Mouse (Mus musculus): ENCODE results near the gene Olfr324. TPM values are rescaled to one million over a fixed set of nuclear protein-coding genes. Genes with fewer than 3 reads are reported as not detected.

Olfr324 gene
- polyA plus RNA-seq, 1 experiment from 2014 or later = not detected

DNA sequence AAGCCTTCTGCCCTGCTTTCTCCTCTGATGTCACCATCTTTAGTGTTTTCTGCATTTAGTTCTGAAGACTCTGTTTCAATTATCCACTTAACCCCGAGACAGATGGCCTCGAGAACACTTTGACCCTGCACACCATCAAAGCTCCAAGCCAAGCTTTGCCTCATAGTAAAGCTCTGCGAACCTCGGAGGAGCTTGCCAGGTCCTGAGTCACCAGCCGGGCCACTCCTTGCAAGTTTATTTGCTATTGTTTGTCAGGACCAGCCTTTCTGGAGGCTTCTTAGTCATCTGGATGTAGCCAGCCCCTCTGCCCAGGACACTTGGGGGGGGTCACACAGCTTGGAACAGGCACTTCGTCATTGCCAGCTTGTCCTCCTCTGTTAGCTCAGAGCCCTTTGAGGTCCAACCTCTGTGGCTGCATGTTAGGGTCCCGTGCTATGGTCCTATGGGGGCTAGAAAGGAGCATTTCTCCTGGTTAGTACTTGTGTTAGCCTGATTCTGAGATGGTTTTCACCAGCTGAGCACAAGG is 43.3 kb downstream of the Olfr324 start:
- WGBS = 71% methylated on average over 7 of the region's 7 CpGs
- H3K27me3 ChIP-seq = peaks cover 34% of the 10 kb centered on the region
- peaks cover 10% of the 10 kb centered on the region for H3K4me1 ChIP-seq
- no peak overlapping the region for H3K9ac ChIP-seq
- no peak overlapping the region for H3K4me3 ChIP-seq (replicated peaks)
- no peak overlapping the region for H3K27ac ChIP-seq
- H3K36me3 ChIP-seq (replicated peaks) = no peaks in the 10 kb centered on the region
- H3K4me2 ChIP-seq = no peak overlapping the region
- no peaks in the 10 kb centered on the region for H3K9me3 ChIP-seq
- no peak for ATAC-seq (ENCODE audit: low FRiP score)

DNA sequence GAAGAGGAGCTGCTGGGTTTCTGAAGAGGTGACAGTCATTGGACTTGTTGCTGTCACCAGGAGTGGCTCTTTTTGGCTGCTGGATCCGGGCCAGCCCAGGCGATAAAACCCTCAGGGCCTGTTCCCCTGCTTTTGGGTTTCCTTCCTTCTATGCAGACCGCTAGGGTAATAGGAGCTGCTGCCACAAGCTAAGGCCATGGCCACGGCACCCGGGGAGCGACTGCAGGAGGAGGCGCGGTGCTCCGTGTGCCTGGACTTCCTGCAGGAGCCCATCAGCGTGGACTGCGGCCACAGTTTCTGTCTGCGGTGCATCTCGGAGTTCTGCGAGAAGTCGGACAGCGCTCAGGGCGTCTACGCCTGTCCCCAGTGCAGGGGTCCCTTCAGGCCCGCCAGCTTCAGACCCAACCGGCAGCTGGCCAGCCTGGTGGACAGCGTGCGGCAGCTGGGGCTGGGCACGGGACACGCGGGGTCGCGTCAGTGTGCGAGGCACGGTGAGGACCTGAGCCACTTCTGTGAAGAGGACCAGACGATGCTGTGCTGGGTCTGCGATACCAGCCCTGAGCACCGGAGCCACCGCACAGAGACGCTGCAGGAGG is 45.5 kb downstream of the Olfr324 start, which contains the start of gene Trim58:
Gene Trim58 (plus strand): TSS at position 194 of the 596 bp plus-strand sequence.
- Histone ChIP-seq H3K36me3 (replicated peaks) (no peaks in the 10 kb centered on the region), H3K4me3 (replicated peaks) (peak within 1 kb of the TSS; percentile 42), H3K4me2 (peak within 1 kb of the TSS; percentile 73), H3K9me3 (no peaks in the 10 kb centered on the region), H3K4me1 (peaks cover 10% of the 10 kb centered on the region), H3K27ac (0 out of 2 replicates have a peak within 1 kb of the TSS, but pooled peaks have one; percentile 4), H3K9ac (peak within 1 kb of the TSS; percentile 52), H3K27me3 (peaks cover 34% of the 10 kb centered on the region)
- 3% methylated on average over 34 of the region's 34 CpGs for WGBS
- ATAC-seq (ENCODE audit: low FRiP score) = no peak

DNA sequence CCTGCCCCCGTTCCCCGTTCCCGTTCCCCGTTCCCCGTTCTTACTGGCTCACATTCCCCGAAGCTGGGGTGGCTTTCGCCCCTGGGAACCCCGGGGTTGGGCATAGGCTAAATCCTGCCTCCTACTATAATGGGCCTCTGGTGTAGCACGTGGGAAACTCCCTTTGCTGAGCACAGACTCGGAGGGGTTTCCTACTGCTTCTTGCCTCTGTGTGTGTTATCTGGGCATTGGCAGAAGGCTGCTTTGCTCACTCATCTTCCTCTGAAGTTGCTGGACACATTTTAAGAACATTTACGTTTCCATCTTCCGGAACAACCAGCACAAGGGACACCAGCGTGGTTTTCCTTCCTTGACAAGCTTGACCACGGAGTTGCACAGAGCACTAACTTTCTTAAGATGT is 46.1 kb downstream of the Olfr324 start:
- Histone ChIP-seq H3K4me3 (replicated peaks) (peak overlapping the region; percentile 42), H3K4me1 (peaks cover 10% of the 10 kb centered on the region), H3K36me3 (replicated peaks) (no peaks in the 10 kb centered on the region), H3K27me3 (peaks cover 34% of the 10 kb centered on the region), H3K27ac (no peak overlapping the region), H3K4me2 (peak overlapping the region; percentile 73), H3K9ac (peak overlapping the region; percentile 52; the same call in 1 of the 2 replicates), H3K9me3 (no peaks in the 10 kb centered on the region)
- ATAC-seq (ENCODE audit: low FRiP score) = no peak
- 26% methylated on average over 14 of the region's 14 CpGs for WGBS

DNA sequence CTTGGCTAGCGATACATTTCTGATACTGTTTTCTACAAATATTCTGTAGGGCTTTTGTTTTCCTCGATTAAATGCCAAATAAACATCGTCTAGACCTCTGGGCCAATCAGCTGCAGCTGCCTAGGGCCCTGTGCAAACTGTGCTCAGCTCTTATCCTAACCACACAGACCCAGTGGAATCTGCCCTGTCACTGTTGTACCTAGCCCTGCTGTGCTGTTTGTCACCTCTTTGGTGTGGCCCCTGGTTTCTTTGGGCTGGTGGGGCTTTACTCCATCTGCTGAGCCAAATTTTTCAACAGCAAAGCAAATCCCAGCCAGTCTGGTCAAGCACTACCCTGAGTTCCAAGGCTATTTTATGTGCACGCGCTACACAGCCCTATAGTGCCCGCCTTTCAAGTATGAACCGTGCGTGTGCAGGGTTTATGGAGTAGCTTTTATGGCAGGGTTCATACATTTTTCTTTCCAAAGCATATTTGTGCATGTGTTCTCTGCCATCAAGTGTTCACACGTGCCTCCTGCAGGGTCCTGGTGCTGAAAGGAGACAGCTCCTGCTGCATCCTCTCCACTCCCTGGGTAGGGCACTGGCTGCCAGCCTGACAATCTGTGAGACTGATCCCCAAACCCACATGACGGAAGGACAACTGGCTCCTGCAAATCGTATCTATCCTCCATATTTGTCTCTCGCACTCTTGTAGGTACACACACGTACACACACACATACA is 46.9 kb downstream of the Olfr324 start:
- WGBS = 87% methylated on average over 13 of the region's 13 CpGs
- H3K27ac ChIP-seq = no peak overlapping the region

DNA sequence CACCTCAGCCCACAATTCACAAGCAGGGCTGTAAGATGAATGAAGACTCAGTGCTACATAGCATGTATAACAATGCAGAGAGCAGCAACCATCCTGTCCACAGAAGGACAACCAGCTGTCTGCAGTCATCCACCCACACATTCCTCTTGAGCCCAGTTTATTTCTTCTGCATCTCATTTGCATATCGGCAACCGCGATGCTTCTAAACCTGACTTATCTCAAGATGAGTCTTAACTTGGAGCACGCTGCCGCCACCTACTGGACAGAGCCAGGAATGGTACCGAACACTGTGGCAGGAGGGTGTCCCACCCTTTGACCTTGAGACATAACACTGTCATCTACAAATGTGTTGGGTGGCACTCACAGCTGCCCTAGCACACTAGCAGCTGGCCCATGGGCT is 48.4 kb downstream of the Olfr324 start:
- 40% methylated on average over 6 of the region's 6 CpGs for WGBS
- Histone ChIP-seq H3K27me3 (peaks cover 32% of the 10 kb centered on the region), H3K9ac (no peak overlapping the region), H3K4me1 (peaks cover 10% of the 10 kb centered on the region), H3K9me3 (no peaks in the 10 kb centered on the region), H3K36me3 (replicated peaks) (no peaks in the 10 kb centered on the region), H3K4me3 (replicated peaks) (no peak overlapping the region), H3K27ac (no peak overlapping the region), H3K4me2 (no peak overlapping the region)
- ATAC-seq (ENCODE audit: low FRiP score) = no peak

More for the DNA sequence above, 46.9 kb downstream of the Olfr324 start:
- no peak overlapping the region for H3K4me2 ChIP-seq
- peaks cover 34% of the 10 kb centered on the region for H3K27me3 ChIP-seq
- H3K4me3 ChIP-seq (replicated peaks) = no peak overlapping the region
- no peak for ATAC-seq (ENCODE audit: low FRiP score)
- H3K4me1 ChIP-seq = peaks cover 10% of the 10 kb centered on the region
- no peak overlapping the region for H3K9ac ChIP-seq
- no peaks in the 10 kb centered on the region for H3K36me3 ChIP-seq (replicated peaks)
- no peaks in the 10 kb centered on the region for H3K9me3 ChIP-seq

Other genes with a start within 250 kb of the Olfr324 start
- not detected in 2 replicates for gene Lypd8, start 216.1 kb upstream of the Olfr324 start, polyA plus RNA-seq (2016; fragmentation: Nextera tagmentation; extraction: Ambion mirVana)
- gene 1810065E05Rik, start 174.0 kb upstream of the Olfr324 start, polyA plus RNA-seq (2016; fragmentation: Nextera tagmentation; extraction: Ambion mirVana) = not detected in 2 replicates
- gene Gm12253, start 162.6 kb upstream of the Olfr324 start, polyA plus RNA-seq (2016; fragmentation: Nextera tagmentation; extraction: Ambion mirVana) = not detected in 2 replicates
- gene Lypd9, start 142.2 kb upstream of the Olfr324 start, polyA plus RNA-seq (2016; fragmentation: Nextera tagmentation; extraction: Ambion mirVana) = not detected in 2 replicates
- not detected in 2 replicates for gene Olfr30, start 132.8 kb upstream of the Olfr324 start, polyA plus RNA-seq (2016; fragmentation: Nextera tagmentation; extraction: Ambion mirVana)
- not detected in 2 replicates for gene Olfr332, start 102.6 kb upstream of the Olfr324 start, polyA plus RNA-seq (2016; fragmentation: Nextera tagmentation; extraction: Ambion mirVana)
- gene Olfr331, start 92.5 kb upstream of the Olfr324 start, polyA plus RNA-seq (2016; fragmentation: Nextera tagmentation; extraction: Ambion mirVana) = not detected in 2 replicates
- gene Olfr330, start 60.3 kb upstream of the Olfr324 start, polyA plus RNA-seq (2016; fragmentation: Nextera tagmentation; extraction: Ambion mirVana) = not detected in 2 replicates
- gene Olfr329-ps, start 48.7 kb upstream of the Olfr324 start, polyA plus RNA-seq (2016; fragmentation: Nextera tagmentation; extraction: Ambion mirVana) = not detected in 2 replicates
- gene Olfr328, start 39.5 kb upstream of the Olfr324 start, polyA plus RNA-seq (2016; fragmentation: Nextera tagmentation; extraction: Ambion mirVana) = 0.06 TPM in 1 of 2 replicates, not detected in the other
- gene Olfr224, start 24.6 kb upstream of the Olfr324 start, polyA plus RNA-seq (2016; fragmentation: Nextera tagmentation; extraction: Ambion mirVana) = not detected in 2 replicates
- not detected in 2 replicates for gene Olfr325, start 17.4 kb upstream of the Olfr324 start, polyA plus RNA-seq (2016; fragmentation: Nextera tagmentation; extraction: Ambion mirVana)
- gene 2210407C18Rik, start 21.0 kb downstream of the Olfr324 start, polyA plus RNA-seq (2016; fragmentation: Nextera tagmentation; extraction: Ambion mirVana) = not detected in 2 replicates
- not detected in 2 replicates for gene Olfr323, start 35.4 kb downstream of the Olfr324 start, polyA plus RNA-seq (2016; fragmentation: Nextera tagmentation; extraction: Ambion mirVana)
- gene Trim58, start 45.4 kb downstream of the Olfr324 start, polyA plus RNA-seq (2016; fragmentation: Nextera tagmentation; extraction: Ambion mirVana) = 0.36 and 0.49 TPM in 2 replicates
- gene Olfr322, start 63.7 kb downstream of the Olfr324 start, polyA plus RNA-seq (2016; fragmentation: Nextera tagmentation; extraction: Ambion mirVana) = not detected in 2 replicates
- gene Olfr320, start 86.0 kb downstream of the Olfr324 start, polyA plus RNA-seq (2016; fragmentation: Nextera tagmentation; extraction: Ambion mirVana) = not detected in 2 replicates
- 0.10 TPM in 1 of 2 replicates, not detected in the other for gene Olfr319, start 104.0 kb downstream of the Olfr324 start, polyA plus RNA-seq (2016; fragmentation: Nextera tagmentation; extraction: Ambion mirVana)
- gene Olfr318, start 128.9 kb downstream of the Olfr324 start, polyA plus RNA-seq (2016; fragmentation: Nextera tagmentation; extraction: Ambion mirVana) = not detected in 2 replicates
- 0.27 TPM in 1 of 2 replicates, not detected in the other for gene Olfr317, start 144.1 kb downstream of the Olfr324 start, polyA plus RNA-seq (2016; fragmentation: Nextera tagmentation; extraction: Ambion mirVana)
- gene Olfr316, start 157.6 kb downstream of the Olfr324 start, polyA plus RNA-seq (2016; fragmentation: Nextera tagmentation; extraction: Ambion mirVana) = not detected in 2 replicates
- not detected in 2 replicates for gene Olfr315, start 178.1 kb downstream of the Olfr324 start, polyA plus RNA-seq (2016; fragmentation: Nextera tagmentation; extraction: Ambion mirVana)
- not detected in 2 replicates for gene Olfr314, start 187.8 kb downstream of the Olfr324 start, polyA plus RNA-seq (2016; fragmentation: Nextera tagmentation; extraction: Ambion mirVana)
- gene Fam183b, start 206.8 kb downstream of the Olfr324 start, polyA plus RNA-seq (2016; fragmentation: Nextera tagmentation; extraction: Ambion mirVana) = 2.1 and 2.3 TPM in 2 replicates
- gene Olfr313, start 219.9 kb downstream of the Olfr324 start, polyA plus RNA-seq (2016; fragmentation: Nextera tagmentation; extraction: Ambion mirVana) = not detected in 2 replicates
- gene Olfr312, start 234.1 kb downstream of the Olfr324 start, polyA plus RNA-seq (2016; fragmentation: Nextera tagmentation; extraction: Ambion mirVana) = 0.05 TPM in 1 of 2 replicates, not detected in the other
- gene Olfr311, start 244.1 kb downstream of the Olfr324 start, polyA plus RNA-seq (2016; fragmentation: Nextera tagmentation; extraction: Ambion mirVana) = not detected in 2 replicates

All from forebrain, embryonic 12.5 days (tissue).